Mouse (Mus musculus) heart, embryonic 13.5 days (tissue): ENCODE results near the gene Lce3c. TPM values are rescaled to one million over a fixed set of nuclear protein-coding genes. Genes with fewer than 3 reads are reported as not detected.

Experiments used
- ATAC-seq: fragments of 200-750 bp; cut with Nextera tagmentation; 2 replicates; pipeline ENCODE4 v1.8.0; 2017; ENCODE audit warnings: moderate TSS enrichment; ENCODE audit not compliant: insufficient number of reproducible peaks, low FRiP score, low TSS enrichment; ENCODE audit errors: extremely low read depth
- H3K27ac ChIP-seq: fragments of 300-500 bp; sonication (generic); replicated peaks from 2 replicates; pipeline ENCODE4 v1.5.1; 2015; ENCODE audit warnings: moderate library complexity, mild to moderate bottlenecking, inconsistent platforms
- H3K27me3 ChIP-seq: fragments of 300-500 bp; sonication (generic); replicated peaks from 2 replicates; pipeline ENCODE4 v1.6.1; 2015; ENCODE audit warnings: mild to moderate bottlenecking, inconsistent platforms
- H3K36me3 ChIP-seq: fragments of 300-500 bp; sonication (generic); 2 replicates; pipeline ENCODE4 v1.6.1; 2015; ENCODE audit warnings: mild to moderate bottlenecking, inconsistent platforms
- H3K4me1 ChIP-seq: fragments of 300-500 bp; sonication (generic); 2 replicates; pipeline ENCODE4 v1.6.1; 2015; ENCODE audit warnings: inconsistent platforms
- H3K4me2 ChIP-seq: fragments of 300-500 bp; sonication (generic); 2 replicates; pipeline ENCODE4 v1.6.1; 2015; ENCODE audit warnings: inconsistent platforms, mild to moderate bottlenecking, moderate library complexity
- H3K4me3 ChIP-seq: fragments of 300-500 bp; sonication (generic); 2 replicates; pipeline ENCODE4 v1.5.1; 2015; ENCODE audit warnings: moderate library complexity, mild to moderate bottlenecking, inconsistent platforms
- H3K9ac ChIP-seq: fragments of 300-500 bp; sonication (generic); 2 replicates; pipeline ENCODE4 v1.6.1; 2015; ENCODE audit warnings: inconsistent platforms, mild to moderate bottlenecking, moderate library complexity
- H3K9me3 ChIP-seq: fragments of 300-500 bp; sonication (generic); 2 replicates; pipeline ENCODE4 v1.6.1; 2016; ENCODE audit warnings: inconsistent platforms
- WGBS: fragments of 180-500 bp; shearing (Covaris S2); methylation state at CpG from one replicate; pipeline ENCODE4 v1.1.7; 2015; ENCODE audit warnings: mixed read lengths; 5-methylcytosine and 5-hydroxymethylcytosine counted together
- polyA plus RNA-seq: library from polyadenylated mRNA; unstranded; fragments of >200 nt; fragmentation: Nextera tagmentation; extraction: Ambion mirVana; gene quantifications from 2 replicates; pipeline ENCODE4 v1.2.1, GENCODE M21; 2015

Gene Lce3c
- polyA plus RNA-seq = not detected in 2 replicates

DNA sequence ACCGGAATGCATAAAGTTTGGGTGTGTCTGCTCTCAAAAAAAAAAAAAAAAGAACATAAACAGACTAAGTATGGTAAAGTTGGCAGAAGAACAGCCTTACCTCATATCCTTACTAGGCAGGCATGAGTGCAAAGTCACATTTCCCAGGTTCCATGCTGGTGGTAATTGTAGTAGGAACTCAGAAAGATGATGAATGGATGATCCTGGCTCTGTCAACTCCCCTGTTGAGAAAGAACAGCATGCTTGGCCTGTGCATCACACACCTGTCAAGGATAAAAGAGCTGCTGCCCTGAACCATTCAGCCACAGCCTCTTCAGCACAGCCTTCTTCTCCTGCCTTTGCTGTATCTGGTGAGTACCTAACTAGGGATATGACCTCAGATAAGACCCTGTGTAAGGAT is at the start of gene Lce3c:
Gene Lce3c (plus strand): TSS at position 301 of the 400 bp plus-strand sequence.
- no peak for ATAC-seq
- Histone ChIP-seq H3K9me3 (no peaks in the 10 kb centered on the region), H3K9ac (no peak within 1 kb of the TSS), H3K27me3 (no peaks in the 10 kb centered on the region), H3K4me3 (no peak within 1 kb of the TSS), H3K27ac (no peak within 1 kb of the TSS), H3K4me1 (no peaks in the 10 kb centered on the region), H3K4me2 (no peak within 1 kb of the TSS), H3K36me3 (no peaks in the 10 kb centered on the region)
- 59% methylated on average over 1 of the region's 1 CpGs for WGBS

DNA sequence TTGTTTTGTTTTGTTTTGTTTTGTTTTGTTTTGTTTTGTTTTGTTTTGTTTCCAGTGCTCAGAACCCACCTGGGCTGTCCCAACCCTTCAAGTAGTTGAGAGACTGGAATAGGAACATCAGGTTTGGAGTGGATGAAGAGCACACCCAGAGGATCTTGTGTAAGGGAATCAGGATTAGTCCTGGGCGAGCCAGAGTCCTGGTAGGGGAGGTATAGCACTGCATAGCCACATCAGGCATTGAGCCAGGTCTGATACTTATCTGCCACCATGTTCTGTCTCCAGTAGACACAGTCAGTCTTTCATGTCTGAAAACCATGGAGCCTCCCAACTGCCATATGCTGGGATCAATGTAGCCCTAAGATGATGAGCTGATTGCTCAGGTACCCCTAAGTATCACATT is 49.8 kb upstream of the Lce3c start:
- WGBS = 43% methylated on average over 1 of the region's 1 CpGs
- Histone ChIP-seq H3K9me3 (no peaks in the 10 kb centered on the region), H3K36me3 (no peaks in the 10 kb centered on the region), H3K9ac (no peak overlapping the region), H3K4me3 (no peak overlapping the region), H3K27me3 (no peaks in the 10 kb centered on the region), H3K27ac (no peak overlapping the region), H3K4me1 (no peaks in the 10 kb centered on the region), H3K4me2 (no peak overlapping the region)
- no peak for ATAC-seq

DNA sequence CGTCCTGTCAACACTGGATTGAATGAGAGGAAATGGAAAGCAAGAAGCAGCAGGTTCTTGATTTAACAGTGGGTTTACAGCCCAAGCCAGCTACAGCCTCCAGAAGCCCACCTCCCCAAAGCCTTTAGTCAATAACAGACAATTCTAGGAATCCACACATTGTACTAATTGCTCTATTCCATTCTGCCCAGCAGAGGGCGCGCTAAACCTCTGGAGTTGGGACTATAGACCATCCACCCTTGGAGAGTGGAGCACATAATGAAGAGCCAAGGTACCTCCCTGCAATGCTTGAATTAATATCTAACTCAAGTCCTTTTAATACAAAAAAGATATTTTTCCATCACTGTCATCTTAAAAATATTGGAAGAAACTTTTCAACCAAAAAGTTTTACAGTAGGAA is 41.3 kb upstream of the Lce3c start:
- no peak overlapping the region for H3K27ac ChIP-seq
- 22% methylated on average over 3 of the region's 3 CpGs for WGBS

DNA sequence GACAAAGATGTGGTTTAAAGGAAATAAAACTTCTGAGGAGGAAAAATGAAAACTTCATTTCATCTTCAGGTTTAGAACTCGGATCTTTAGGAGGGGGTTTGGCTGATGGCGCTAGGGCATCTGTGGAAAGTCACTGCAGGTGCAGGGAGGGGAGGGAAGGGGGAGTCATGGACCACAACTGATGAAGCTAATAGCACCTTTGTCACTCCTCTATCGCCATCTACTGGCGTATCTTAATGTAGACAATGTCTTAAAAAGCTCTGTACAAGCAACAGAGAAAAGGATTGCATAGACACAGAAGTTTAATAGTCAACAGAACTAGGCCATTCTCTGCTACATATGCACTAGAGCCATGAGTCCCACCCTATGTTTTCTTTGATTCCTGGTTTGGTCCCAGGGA is 40.6 kb upstream of the Lce3c start:
- Histone ChIP-seq H3K36me3 (no peaks in the 10 kb centered on the region), H3K4me1 (no peaks in the 10 kb centered on the region), H3K27ac (no peak overlapping the region), H3K9me3 (no peaks in the 10 kb centered on the region), H3K4me3 (no peak overlapping the region), H3K27me3 (no peaks in the 10 kb centered on the region), H3K9ac (no peak overlapping the region), H3K4me2 (no peak overlapping the region)
- WGBS = 23% methylated on average over 4 of the region's 4 CpGs
- ATAC-seq = no peak

More for the DNA sequence above, 41.3 kb upstream of the Lce3c start:
- ATAC-seq = no peak
- no peaks in the 10 kb centered on the region for H3K9me3 ChIP-seq
- no peaks in the 10 kb centered on the region for H3K27me3 ChIP-seq
- no peak overlapping the region for H3K9ac ChIP-seq
- H3K4me1 ChIP-seq = no peaks in the 10 kb centered on the region
- no peaks in the 10 kb centered on the region for H3K36me3 ChIP-seq
- H3K4me3 ChIP-seq = no peak overlapping the region
- no peak overlapping the region for H3K4me2 ChIP-seq

DNA sequence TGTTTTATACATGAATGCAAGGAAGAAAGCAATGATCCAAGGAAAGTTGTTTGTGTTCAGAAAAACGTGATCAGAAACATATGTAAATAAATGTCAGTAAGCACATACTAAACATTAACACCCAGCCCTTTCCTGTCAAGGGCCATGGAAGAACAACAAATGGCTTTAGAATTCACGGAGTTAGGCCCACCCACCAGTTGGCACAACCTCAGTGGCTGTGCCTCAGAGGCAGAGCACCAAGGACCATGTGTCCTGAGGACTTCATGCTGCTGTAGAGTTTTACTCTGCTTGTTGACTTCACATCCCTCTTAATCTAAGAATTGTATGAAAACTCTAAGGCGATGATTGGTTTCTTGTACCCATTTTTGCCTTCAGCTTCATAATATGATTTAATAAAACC is 39.1 kb upstream of the Lce3c start:
- Histone ChIP-seq H3K27me3 (no peaks in the 10 kb centered on the region), H3K4me3 (no peak overlapping the region), H3K4me2 (no peak overlapping the region), H3K36me3 (no peaks in the 10 kb centered on the region), H3K4me1 (no peaks in the 10 kb centered on the region), H3K9ac (no peak overlapping the region), H3K27ac (no peak overlapping the region), H3K9me3 (no peaks in the 10 kb centered on the region)
- 39% methylated on average over 3 of the region's 3 CpGs for WGBS
- no peak for ATAC-seq

DNA sequence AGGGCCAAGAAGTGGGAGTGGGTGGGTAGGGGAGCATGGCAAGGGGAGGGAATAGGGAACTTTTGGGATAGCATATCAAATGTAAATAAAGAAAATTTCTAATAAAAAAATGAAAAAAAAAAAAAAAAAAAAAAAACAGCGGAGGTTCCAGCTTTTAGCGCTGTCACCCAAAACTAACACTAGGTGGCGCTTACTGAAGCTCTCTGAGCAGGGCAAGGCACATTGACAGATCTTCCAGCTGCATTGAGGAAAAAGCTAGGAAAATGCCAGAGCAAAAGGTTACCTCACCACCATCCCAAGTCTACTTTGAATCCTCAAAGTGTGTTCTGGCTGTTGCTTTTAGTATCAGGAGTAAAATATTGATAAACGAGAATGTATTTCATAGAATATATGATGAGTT is 36.7 kb upstream of the Lce3c start:
- no peaks in the 10 kb centered on the region for H3K36me3 ChIP-seq
- H3K9ac ChIP-seq = no peak overlapping the region
- H3K27me3 ChIP-seq = no peaks in the 10 kb centered on the region
- H3K4me1 ChIP-seq = no peaks in the 10 kb centered on the region
- no peak overlapping the region for H3K4me2 ChIP-seq
- H3K4me3 ChIP-seq = no peak overlapping the region
- no peak overlapping the region for H3K27ac ChIP-seq
- no peaks in the 10 kb centered on the region for H3K9me3 ChIP-seq
- ATAC-seq = no peak
- 19% methylated on average over 4 of the region's 4 CpGs for WGBS

DNA sequence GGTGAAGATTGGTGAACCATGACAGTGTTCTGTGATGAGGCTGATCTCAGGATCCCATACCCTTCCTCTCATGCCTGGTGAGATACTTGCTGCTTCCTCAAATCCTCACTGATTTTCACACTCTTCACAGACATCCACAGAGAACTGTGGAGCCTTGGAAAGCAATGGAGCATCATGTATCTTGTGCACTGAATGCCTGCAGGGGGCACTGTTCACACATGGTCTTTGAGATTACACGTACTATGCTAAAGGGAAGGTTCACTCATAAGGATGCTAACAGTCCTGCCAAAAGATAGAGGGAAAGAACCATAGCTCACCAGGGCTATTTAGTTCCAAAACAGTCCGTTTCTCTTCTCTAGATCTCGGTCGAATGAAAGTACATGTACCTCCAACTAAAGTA is 23.9 kb upstream of the Lce3c start:
- Histone ChIP-seq H3K27ac (no peak overlapping the region), H3K4me3 (no peak overlapping the region), H3K36me3 (no peaks in the 10 kb centered on the region), H3K9ac (no peak overlapping the region), H3K4me2 (no peak overlapping the region), H3K4me1 (no peaks in the 10 kb centered on the region), H3K27me3 (no peaks in the 10 kb centered on the region), H3K9me3 (no peaks in the 10 kb centered on the region)
- ATAC-seq = no peak
- 47% methylated on average over 4 of the region's 4 CpGs for WGBS

DNA sequence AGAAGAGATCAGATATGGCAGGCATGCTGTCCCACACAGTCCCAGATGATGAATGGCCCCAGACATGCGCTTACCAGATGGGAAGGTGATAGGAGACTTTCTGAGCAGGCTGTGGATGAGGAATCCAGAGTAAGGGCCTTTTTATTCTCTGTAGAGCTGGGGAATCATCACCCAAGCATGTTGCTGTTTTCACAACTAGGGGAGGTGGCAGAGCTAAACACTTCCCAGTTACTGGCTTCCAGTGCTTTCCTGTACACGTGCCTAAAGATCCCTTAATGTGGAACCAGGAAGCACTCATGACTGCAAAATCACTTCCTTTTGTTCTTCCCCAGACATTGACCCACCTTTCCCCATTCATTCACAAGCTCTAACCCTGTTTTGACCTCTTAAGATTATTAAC is 18.2 kb upstream of the Lce3c start, which contains the start of gene Lce3a:
Gene Lce3a (minus strand): TSS at position 101 of the 400 bp plus-strand sequence.
- no peak within 1 kb of the TSS for H3K27ac ChIP-seq
- H3K4me3 ChIP-seq = no peak within 1 kb of the TSS
- ATAC-seq = no peak
- H3K4me2 ChIP-seq = no peak within 1 kb of the TSS
- WGBS = 48% methylated on average over 2 of the region's 2 CpGs
- no peaks in the 10 kb centered on the region for H3K27me3 ChIP-seq
- no peak within 1 kb of the TSS for H3K9ac ChIP-seq
- H3K9me3 ChIP-seq = no peaks in the 10 kb centered on the region
- no peaks in the 10 kb centered on the region for H3K4me1 ChIP-seq
- no peaks in the 10 kb centered on the region for H3K36me3 ChIP-seq

DNA sequence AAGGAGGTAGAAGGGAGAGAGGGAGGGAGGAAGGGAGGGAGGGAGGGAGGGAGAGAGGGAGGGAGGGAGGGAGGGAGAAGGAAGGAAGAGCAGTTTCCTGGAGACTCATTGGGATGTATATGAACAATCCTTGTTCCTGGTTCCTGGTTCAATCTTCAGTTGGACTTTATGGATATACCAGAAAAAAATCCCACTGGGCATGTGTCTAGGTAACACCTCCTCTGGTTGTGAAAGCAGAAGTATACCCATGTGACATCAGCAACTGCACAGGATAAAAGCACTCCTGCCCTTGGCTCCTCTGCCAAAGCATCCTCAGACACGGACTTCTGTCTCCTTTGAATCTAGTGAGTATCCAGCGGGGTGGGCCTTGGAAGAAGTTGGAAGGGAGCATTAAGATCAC is 11.6 kb upstream of the Lce3c start, which contains the start of gene Lce3b:
Gene Lce3b (plus strand): TSS at position 301 of the 400 bp plus-strand sequence.
- 46% methylated on average over 2 of the region's 2 CpGs for WGBS
- no peaks in the 10 kb centered on the region for H3K4me1 ChIP-seq
- H3K9me3 ChIP-seq = no peaks in the 10 kb centered on the region
- H3K4me2 ChIP-seq = no peak within 1 kb of the TSS
- H3K36me3 ChIP-seq = no peaks in the 10 kb centered on the region
- H3K4me3 ChIP-seq = no peak within 1 kb of the TSS
- H3K9ac ChIP-seq = no peak within 1 kb of the TSS
- H3K27ac ChIP-seq = no peak within 1 kb of the TSS
- ATAC-seq = no peak
- H3K27me3 ChIP-seq = no peaks in the 10 kb centered on the region

DNA sequence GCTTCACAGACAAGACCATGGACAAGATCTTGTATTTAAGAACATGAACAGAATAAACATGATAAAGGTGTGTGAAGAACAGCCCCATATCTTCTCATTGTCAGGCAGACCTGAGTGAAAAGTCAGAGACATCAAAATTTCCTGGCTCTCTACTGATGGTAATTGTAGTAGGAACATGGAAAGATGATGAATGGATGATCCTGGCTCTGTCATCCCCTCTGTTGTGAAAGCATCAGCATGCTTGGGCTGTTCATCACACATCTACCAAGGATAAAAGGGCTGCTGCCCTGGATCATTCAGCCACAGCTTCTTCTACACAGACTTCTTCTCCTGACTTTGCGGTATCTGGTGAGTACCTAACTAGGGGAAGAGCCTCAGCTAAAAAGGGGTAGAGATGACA is 12.8 kb downstream of the Lce3c start, which contains the start of gene Lce3d:
Gene Lce3d (plus strand): TSS at position 301 of the 400 bp plus-strand sequence.
- WGBS = 72% methylated on average over 1 of the region's 1 CpGs
- no peaks in the 10 kb centered on the region for H3K4me1 ChIP-seq
- no peak within 1 kb of the TSS for H3K4me2 ChIP-seq
- no peak for ATAC-seq
- H3K4me3 ChIP-seq = no peak within 1 kb of the TSS
- H3K27ac ChIP-seq = no peak within 1 kb of the TSS
- H3K27me3 ChIP-seq = no peaks in the 10 kb centered on the region
- no peak within 1 kb of the TSS for H3K9ac ChIP-seq
- H3K36me3 ChIP-seq = no peaks in the 10 kb centered on the region
- no peaks in the 10 kb centered on the region for H3K9me3 ChIP-seq

DNA sequence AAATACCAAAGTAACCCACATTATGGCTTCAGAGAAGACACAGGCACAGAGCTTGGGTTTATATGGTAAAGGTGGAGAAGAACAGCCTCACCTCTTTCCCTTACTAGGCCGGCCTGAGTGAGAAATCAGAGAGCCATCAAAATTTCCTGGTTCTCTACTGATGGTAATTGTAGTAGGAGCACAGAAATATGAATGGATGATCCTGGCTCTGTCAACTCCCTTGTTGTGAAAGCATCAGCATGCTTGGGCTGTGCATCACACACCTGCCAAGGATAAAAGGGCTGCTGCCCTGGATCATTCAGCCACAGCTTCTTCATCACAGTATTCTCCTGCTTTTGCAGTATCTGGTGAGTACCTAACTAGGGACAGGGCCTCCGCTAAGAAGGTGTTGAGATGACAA is 22.5 kb downstream of the Lce3c start, which contains the start of gene Lce3e:
Gene Lce3e (plus strand): TSS at position 301 of the 400 bp plus-strand sequence.
- no peak within 1 kb of the TSS for H3K9ac ChIP-seq
- H3K36me3 ChIP-seq = no peaks in the 10 kb centered on the region
- no peak within 1 kb of the TSS for H3K27ac ChIP-seq
- 76% methylated on average over 2 of the region's 2 CpGs for WGBS
- no peak within 1 kb of the TSS for H3K4me2 ChIP-seq
- H3K4me1 ChIP-seq = no peaks in the 10 kb centered on the region
- no peak for ATAC-seq
- no peak within 1 kb of the TSS for H3K4me3 ChIP-seq
- no peaks in the 10 kb centered on the region for H3K27me3 ChIP-seq
- H3K9me3 ChIP-seq = no peaks in the 10 kb centered on the region

DNA sequence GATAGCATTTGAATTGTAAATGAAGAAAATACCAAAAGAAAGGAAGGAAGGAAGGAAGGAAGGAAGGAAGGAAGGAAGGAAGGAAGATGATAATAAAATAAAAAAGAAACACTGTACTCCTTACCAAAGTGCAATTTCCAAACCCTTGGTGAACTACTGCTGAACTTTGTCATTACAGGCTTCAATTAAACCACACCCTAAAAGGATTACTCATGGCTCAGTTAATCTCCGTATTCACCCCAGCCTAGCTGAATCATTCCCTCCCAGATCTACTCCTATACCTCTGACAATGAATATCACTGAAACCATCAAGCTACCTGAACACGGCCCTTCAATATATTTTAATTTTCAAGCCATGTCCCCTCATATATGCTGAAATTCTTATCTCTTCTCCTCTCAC is 34.2 kb downstream of the Lce3c start:
- no peaks in the 10 kb centered on the region for H3K4me1 ChIP-seq
- H3K27ac ChIP-seq = no peak overlapping the region
- 59% methylated on average over 2 of the region's 2 CpGs for WGBS
- no peaks in the 10 kb centered on the region for H3K27me3 ChIP-seq
- H3K9ac ChIP-seq = no peak overlapping the region
- H3K9me3 ChIP-seq = no peaks in the 10 kb centered on the region
- no peak for ATAC-seq
- no peak overlapping the region for H3K4me2 ChIP-seq
- H3K4me3 ChIP-seq = no peak overlapping the region
- H3K36me3 ChIP-seq = no peaks in the 10 kb centered on the region
